In the genomic region with DNA sequence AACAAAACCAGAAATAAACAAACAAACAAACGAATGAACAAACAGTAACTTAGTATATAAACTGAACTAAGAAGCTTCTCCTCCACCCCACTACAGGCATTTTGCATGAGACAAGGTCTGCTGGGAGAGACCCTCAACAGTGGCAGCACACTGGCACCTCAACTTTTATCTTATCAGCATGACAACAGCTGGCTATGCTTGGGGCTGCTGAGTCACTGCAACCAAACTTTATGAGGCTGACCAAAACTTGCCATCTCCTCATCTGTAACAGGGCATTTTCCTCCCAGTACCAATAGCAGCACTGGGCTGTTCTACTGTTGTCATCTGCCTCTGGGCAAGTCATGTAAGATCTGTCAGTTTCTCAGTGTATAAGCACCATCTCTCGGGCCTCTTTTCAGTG, we compare ENCODE assay signal across 15 mouse cellular contexts. TPM values are rescaled to one million over a fixed set of nuclear protein-coding genes. Genes with fewer than 3 reads are reported as not detected.
DNase-seq lines count a peak whose midpoint lies in the region; ATAC-seq and TF ChIP-seq lines count a peak whose summit lies in the region.
"Had no signal": no experiment of that assay in that cellular context is flagged by ENCODE, and none has a peak within 500 bp of the region (broad histone marks: within the 10 kb centered on the region; RNA-seq: fewer than 3 reads in every experiment).

No protein-coding gene starts in this region.

- 85% methylated on average over 2 of the region's 2 CpGs for WGBS in limb, embryonic 12.5 days
- 85% methylated on average over 2 of the region's 2 CpGs for WGBS in limb, embryonic 10.5 days
- WGBS in liver, embryonic 15.5 days (ENCODE audit: insufficient replicate concordance): 15% methylated on average over 2 of the region's 2 CpGs

- no peaks in the 10 kb centered on the region for H3K9me3 ChIP-seq in limb, embryonic 12.5 days
- H3K9me3 ChIP-seq in limb, embryonic 10.5 days (replicated peaks): no peaks in the 10 kb centered on the region
- H3K9me3 ChIP-seq in G1E (replicated peaks): no peaks in the 10 kb centered on the region
- H3K9me3 ChIP-seq in liver, embryonic 15.5 days (replicated peaks): no peaks in the 10 kb centered on the region
- H3K9me3 ChIP-seq: forebrain, embryonic 12.5 days; limb, embryonic 13.5 days; stomach, embryonic 15.5 days had no signal

- no peak for TF ChIP-seq CTCF in G1E (IDR thresholded peaks at IDR 0.05; ENCODE audit: low read depth, low read length)

- H3K27me3 ChIP-seq in limb, embryonic 12.5 days: no peaks in the 10 kb centered on the region
- no peaks in the 10 kb centered on the region for H3K27me3 ChIP-seq in limb, embryonic 10.5 days (ENCODE audit: low read depth, poor library complexity, severe bottlenecking)
- H3K27me3 ChIP-seq in G1E (ENCODE audit: insufficient read depth, low read length): no peaks in the 10 kb centered on the region
- no peaks in the 10 kb centered on the region for H3K27me3 ChIP-seq in liver, embryonic 15.5 days
- H3K27me3 ChIP-seq: forebrain, embryonic 12.5 days; limb, embryonic 13.5 days; stomach, embryonic 15.5 days had no signal

- ATAC-seq in limb, embryonic 12.5 days (ENCODE audit: insufficient number of reproducible peaks, insufficient read depth, low FRiP score, low TSS enrichment, low read depth): no peak
- peak; percentile 74 for ATAC-seq in G1E (ENCODE audit: extremely low read depth, insufficient number of reproducible peaks, low FRiP score, poor library complexity, severe bottlenecking)
- ATAC-seq in liver, embryonic 15.5 days (ENCODE audit: insufficient read depth): peak; percentile 66
- no peak for ATAC-seq in inflammation-experienced regulatory T-cells, adult 6 months

- H3K9ac ChIP-seq in limb, embryonic 12.5 days (replicated peaks): 0 out of 2 replicates have a peak overlapping the region, but pooled peaks have one; percentile 23
- peak overlapping the region; percentile 98 for H3K9ac ChIP-seq in liver, embryonic 15.5 days
- H3K9ac ChIP-seq: forebrain, embryonic 12.5 days; stomach, embryonic 15.5 days had no signal

- no peak for DNase-seq in limb, embryonic 10.5 days (ENCODE audit: low spot score)
- peak; percentile 52 for DNase-seq in G1E (ENCODE audit: low spot score)
- DNase-seq in c-Kit-positive CD71-positive TER-119-positive erythroid progenitor cells, embryonic 14.5 days (ENCODE audit: low spot score): peak; percentile 84
- DNase-seq in urinary bladder, postnatal 4 days (ENCODE audit: low spot score in 2 of 2): no peak
- DNase-seq: cerebellum, adult 2 months; heart, postnatal 14 days; lung, postnatal 36 days had no signal

- H3K36me3 ChIP-seq in limb, embryonic 12.5 days: peaks cover 18% of the 10 kb centered on the region
- H3K36me3 ChIP-seq in limb, embryonic 10.5 days: peaks cover 18% of the 10 kb centered on the region
- H3K36me3 ChIP-seq in G1E (replicated peaks): peaks cover 35% of the 10 kb centered on the region
- H3K36me3 ChIP-seq in liver, embryonic 15.5 days (replicated peaks): peaks cover 35% of the 10 kb centered on the region

- no peak overlapping the region for H3K4me2 ChIP-seq in limb, embryonic 12.5 days
- H3K4me2 ChIP-seq in liver, embryonic 15.5 days: peak overlapping the region; percentile 83
- H3K4me2 ChIP-seq: stomach, embryonic 15.5 days had no signal

- 0 out of 2 replicates have a peak overlapping the region, but pooled peaks have one; percentile 7 for H3K27ac ChIP-seq in limb, embryonic 12.5 days
- H3K27ac ChIP-seq in limb, embryonic 10.5 days: no peak overlapping the region
- H3K27ac ChIP-seq in liver, embryonic 15.5 days (replicated peaks): peak overlapping the region; percentile 98
- H3K27ac ChIP-seq: forebrain, embryonic 12.5 days; kidney, postnatal 0 days; limb, embryonic 13.5 days; stomach, embryonic 15.5 days had no signal

- H3K4me3 ChIP-seq in limb, embryonic 12.5 days (replicated peaks): no peak overlapping the region
- H3K4me3 ChIP-seq in limb, embryonic 10.5 days: no peak overlapping the region
- peak overlapping the region; percentile 48; the same call in 1 of the 2 replicates for H3K4me3 ChIP-seq in G1E (ENCODE audit: low read depth, low read length)
- peak overlapping the region; percentile 97 for H3K4me3 ChIP-seq in liver, embryonic 15.5 days (replicated peaks)
- H3K4me3 ChIP-seq: forebrain, embryonic 12.5 days; limb, embryonic 13.5 days; stomach, embryonic 15.5 days had no signal

- H3K4me1 ChIP-seq in limb, embryonic 12.5 days (replicated peaks): peaks cover 41% of the 10 kb centered on the region
- H3K4me1 ChIP-seq in limb, embryonic 10.5 days: peaks cover 28% of the 10 kb centered on the region
- H3K4me1 ChIP-seq in G1E (ENCODE audit: insufficient read depth, low read depth, low read length): peaks cover 58% of the 10 kb centered on the region
- peaks cover 66% of the 10 kb centered on the region for H3K4me1 ChIP-seq in liver, embryonic 15.5 days (replicated peaks)

RNA-seq across cellular contexts. Expression of a gene that starts 3.0 kb away (rescaled TPM):
- polyA plus RNA-seq in limb, embryonic 12.5 days (2016; fragmentation: Nextera tagmentation; extraction: Ambion mirVana): 51.8 and 54.1 TPM in 2 replicates
- polyA plus RNA-seq in limb, embryonic 10.5 days (2016; fragmentation: Nextera tagmentation; extraction: Ambion mirVana): 55.0 and 55.4 TPM in 2 replicates
- total RNA-seq in G1E (2014; fragmentation: Nextera tagmentation) (43.8 and 44.1 TPM in 2 replicates), G1E (2017) (35.8 and 35.9 TPM in 2 replicates)
- polyA plus RNA-seq in G1E (2012): 111 and 150 TPM in 2 replicates
- 40.6 and 45.1 TPM in 2 replicates for polyA plus RNA-seq in liver, embryonic 15.5 days (2015; fragmentation: Nextera tagmentation; extraction: Ambion mirVana)
- polyA plus RNA-seq in inflammation-experienced regulatory T-cells, adult 6 months (2017; shearing (Covaris generic)): 10 to 100 TPM; 11.5 to 20.2 (median 17.3) TPM

RNA-seq across cellular contexts. Expression of a gene that starts 3.3 kb away (rescaled TPM):
- polyA plus RNA-seq in limb, embryonic 12.5 days (2016; fragmentation: Nextera tagmentation; extraction: Ambion mirVana): 23.7 and 25.8 TPM in 2 replicates
- 26.7 and 28.4 TPM in 2 replicates for polyA plus RNA-seq in limb, embryonic 10.5 days (2016; fragmentation: Nextera tagmentation; extraction: Ambion mirVana)
- total RNA-seq in G1E (2014; fragmentation: Nextera tagmentation) (14.9 and 20.2 TPM in 2 replicates), G1E (2017) (14.0 and 16.1 TPM in 2 replicates)
- polyA plus RNA-seq in G1E (2012): 6.5 and 7.0 TPM in 2 replicates
- 9.2 and 10.8 TPM in 2 replicates for polyA plus RNA-seq in liver, embryonic 15.5 days (2015; fragmentation: Nextera tagmentation; extraction: Ambion mirVana)
- 1 to 10 TPM; 6.7 to 8.8 (median 8.0) TPM for polyA plus RNA-seq in inflammation-experienced regulatory T-cells, adult 6 months (2017; shearing (Covaris generic))

RNA-seq across cellular contexts. Expression of a gene that starts 28.9 kb away (rescaled TPM):
- 0.60 and 0.75 TPM in 2 replicates for polyA plus RNA-seq in limb, embryonic 12.5 days (2016; fragmentation: Nextera tagmentation; extraction: Ambion mirVana)
- polyA plus RNA-seq in limb, embryonic 10.5 days (2016; fragmentation: Nextera tagmentation; extraction: Ambion mirVana): 0.67 and 0.90 TPM in 2 replicates
- total RNA-seq in G1E (2014; fragmentation: Nextera tagmentation) (not detected in 2 replicates), G1E (2017) (not detected in 2 replicates)
- not detected in 2 replicates for polyA plus RNA-seq in G1E (2012)
- polyA plus RNA-seq in liver, embryonic 15.5 days (2015; fragmentation: Nextera tagmentation; extraction: Ambion mirVana): not detected in 2 replicates
- polyA plus RNA-seq in inflammation-experienced regulatory T-cells, adult 6 months (2017; shearing (Covaris generic)): not detected
- total RNA-seq: layer of hippocampus, postnatal 10 days had no signal

RNA-seq across cellular contexts. Expression of a gene that starts 31.1 kb away (rescaled TPM):
- 17.3 and 17.9 TPM in 2 replicates for polyA plus RNA-seq in limb, embryonic 12.5 days (2016; fragmentation: Nextera tagmentation; extraction: Ambion mirVana)
- polyA plus RNA-seq in limb, embryonic 10.5 days (2016; fragmentation: Nextera tagmentation; extraction: Ambion mirVana): 14.2 and 15.7 TPM in 2 replicates
- total RNA-seq in G1E (2014; fragmentation: Nextera tagmentation) (4.7 and 5.3 TPM in 2 replicates), G1E (2017) (4.9 and 5.0 TPM in 2 replicates)
- 9.9 and 11.9 TPM in 2 replicates for polyA plus RNA-seq in G1E (2012)
- 12.4 and 14.5 TPM in 2 replicates for polyA plus RNA-seq in liver, embryonic 15.5 days (2015; fragmentation: Nextera tagmentation; extraction: Ambion mirVana)
- polyA plus RNA-seq in inflammation-experienced regulatory T-cells, adult 6 months (2017; shearing (Covaris generic)): 10 to 100 TPM; 12.6 to 17.3 (median 16.9) TPM

RNA-seq across cellular contexts. Expression of a gene that starts 32.0 kb away (rescaled TPM):
- polyA plus RNA-seq in limb, embryonic 12.5 days (2016; fragmentation: Nextera tagmentation; extraction: Ambion mirVana): 30.0 and 31.7 TPM in 2 replicates
- 26.3 and 31.1 TPM in 2 replicates for polyA plus RNA-seq in limb, embryonic 10.5 days (2016; fragmentation: Nextera tagmentation; extraction: Ambion mirVana)
- total RNA-seq in G1E (2014; fragmentation: Nextera tagmentation) (22.4 and 33.4 TPM in 2 replicates), G1E (2017) (23.9 and 30.9 TPM in 2 replicates)
- polyA plus RNA-seq in G1E (2012): 29.1 and 33.3 TPM in 2 replicates
- polyA plus RNA-seq in liver, embryonic 15.5 days (2015; fragmentation: Nextera tagmentation; extraction: Ambion mirVana): 14.9 and 15.0 TPM in 2 replicates
- polyA plus RNA-seq in inflammation-experienced regulatory T-cells, adult 6 months (2017; shearing (Covaris generic)): 10 to 100 TPM; 14.9 to 16.9 (median 15.8) TPM

Comparison
In these comparisons a context has a peak if more than half of its experiments do, and no peak if none do; other contexts are left out.
1. ATAC-seq: peak in G1E (single experiment) and liver, embryonic 15.5 days (single experiment); none in limb, embryonic 12.5 days (single experiment) and inflammation-experienced regulatory T-cells, adult 6 months (single experiment).
2. H3K4me3 ChIP-seq: peak in G1E (single experiment) and liver, embryonic 15.5 days (single experiment); none in limb, embryonic 12.5 days (single experiment) and limb, embryonic 10.5 days (single experiment).
3. DNase-seq: peak in G1E (single experiment) and c-Kit-positive CD71-positive TER-119-positive erythroid progenitor cells, embryonic 14.5 days (single experiment); none in limb, embryonic 10.5 days (single experiment) and urinary bladder, postnatal 4 days (0 of 2).